Mouse (Mus musculus) colon, adult 2 months (tissue): ENCODE measurements around the gene B4galt7. TPM values are rescaled to one million over a fixed set of nuclear protein-coding genes. Genes with fewer than 3 reads are reported as not detected.

Experiments
- polyA plus RNA-seq: library from polyadenylated mRNA; depleted of rRNA; stranded (reverse); fragments of >200 nt; gene quantifications from 2 replicates; pipeline ENCODE4 v1.2.3, GENCODE M21; 2012; rRNA removed

B4galt7 gene
- polyA plus RNA-seq, result 26.1 and 27.8 TPM in 2 replicates

GRCm38 (mm10) chr13:55599566-55600540 is at the start of gene B4galt7:
B4galt7 (plus strand) TSS chr13:55599896.

DNA sequence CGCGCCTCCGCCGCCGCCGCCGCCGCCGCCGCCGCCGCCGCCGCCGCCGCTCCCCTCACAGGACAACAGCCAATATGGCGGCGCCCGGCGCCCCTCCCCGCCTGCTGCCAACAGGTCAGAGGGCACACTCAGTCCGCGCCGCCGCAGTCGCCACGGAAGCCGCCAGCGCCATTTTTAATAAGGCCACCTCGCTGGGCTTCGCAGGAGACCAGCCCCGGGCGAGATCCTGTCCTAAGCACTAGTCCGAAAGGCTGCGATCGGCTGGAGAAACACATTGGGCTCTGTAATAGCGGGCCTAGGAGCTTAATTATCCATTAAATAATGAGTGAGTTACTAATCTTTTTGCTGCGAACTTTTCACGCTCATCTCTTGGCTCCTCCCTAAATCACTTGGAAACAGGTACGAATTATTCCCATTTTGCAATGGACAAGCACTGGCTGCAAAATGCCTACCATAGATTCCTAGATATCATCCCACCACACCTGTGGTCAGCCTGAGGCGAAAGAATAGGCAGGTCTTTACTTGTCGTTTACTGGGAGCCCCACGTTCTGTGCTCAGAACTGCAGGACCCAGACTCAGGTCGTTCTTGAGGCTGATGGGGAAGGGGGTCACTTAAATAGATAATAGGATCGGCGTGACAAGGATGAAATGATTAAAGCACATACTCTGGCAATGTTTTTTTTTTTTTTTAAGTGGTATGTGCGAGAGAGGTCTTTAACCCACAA is 28.5 kb upstream of the B4galt7 start, which contains the start of gene Fam193b:
Gene Fam193b, minus strand, starts transcription at position 94 of the 725 bp plus-strand sequence.

DNA sequence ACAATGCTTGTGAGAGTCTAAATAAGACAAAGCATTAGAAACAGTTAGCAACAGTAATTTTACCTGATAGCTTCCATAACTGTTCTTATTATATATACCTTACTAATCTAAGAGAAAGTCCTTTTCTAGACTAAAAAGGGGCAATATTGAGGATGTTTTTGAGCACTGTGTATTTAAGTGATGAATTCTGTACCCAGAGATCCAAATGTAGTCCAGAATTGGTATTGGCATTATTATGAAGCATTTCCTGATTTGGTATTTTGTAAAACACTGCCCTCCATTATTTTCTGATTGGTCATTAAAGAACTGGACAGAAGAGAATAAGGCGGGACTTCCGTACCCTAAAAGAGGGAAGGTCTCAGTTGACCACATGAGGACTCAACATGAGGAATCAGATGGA is 26.3 kb upstream of the B4galt7 start, which contains the start of gene Tmed9:
Gene Tmed9, plus strand, starts transcription at position 301 of the 400 bp plus-strand sequence.

DNA sequence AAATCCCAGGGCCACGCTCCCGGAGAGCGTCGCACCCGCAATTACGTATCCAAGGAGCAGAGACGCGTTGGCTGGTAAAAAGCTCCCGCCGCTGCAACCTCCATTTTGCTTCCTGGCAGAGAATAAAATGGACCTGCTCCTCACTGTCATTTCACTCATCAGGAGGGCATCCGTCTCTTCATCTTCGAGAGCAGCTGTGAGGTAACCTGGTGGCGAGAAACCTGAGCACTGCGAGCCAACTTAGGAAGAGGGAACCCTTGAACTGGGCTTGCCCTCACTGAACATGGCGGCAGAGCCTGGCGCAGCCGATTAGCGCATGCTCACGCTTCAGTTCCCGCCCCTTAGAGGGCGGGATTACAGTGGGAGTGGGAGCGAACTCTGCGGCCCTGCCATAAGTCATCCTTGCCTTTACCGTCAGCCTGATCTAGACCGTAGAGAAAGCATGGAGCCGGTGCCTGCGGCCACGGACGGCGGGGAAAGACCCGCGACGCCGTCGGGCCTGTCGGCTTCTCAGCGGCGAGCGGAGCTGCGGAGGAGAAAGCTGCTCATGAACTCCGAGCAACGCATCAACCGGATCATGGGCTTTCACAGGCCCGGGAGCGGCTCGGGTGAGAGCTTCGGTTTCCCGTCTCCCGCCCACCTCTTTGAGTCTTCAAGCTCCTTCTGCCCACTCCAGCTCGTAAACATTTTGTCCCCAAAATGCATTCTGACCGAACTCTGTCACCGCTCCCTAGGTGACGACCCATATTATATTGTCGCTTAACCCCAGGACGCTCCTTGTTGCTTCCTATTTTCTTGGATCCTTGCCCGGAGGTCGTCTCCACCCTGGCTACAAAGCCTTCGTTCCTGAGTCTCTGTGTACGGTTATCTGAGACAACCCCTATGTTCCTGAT is 23.2 kb downstream of the B4galt7 start, which contains the start of gene Caml:
Gene Caml, plus strand, starts transcription at position 357 of the 893 bp plus-strand sequence.

GRCm38 (mm10) chr13:55634639-55635127 is 35.0 kb downstream of the B4galt7 start, which contains the start of gene Ddx46:
Ddx46 (plus strand) TSS chr13:55635027.

Other genes starting within 250 kb of the B4galt7 start
- gene Lman2, start 237.1 kb upstream of the B4galt7 start, polyA plus RNA-seq, result 99.2 and 117 TPM in 2 replicates
- 4.9 and 5.9 TPM in 2 replicates for gene Rgs14, start 230.2 kb upstream of the B4galt7 start, polyA plus RNA-seq
- 1.0 and 1.6 TPM in 2 replicates for gene Slc34a1, start 201.7 kb upstream of the B4galt7 start, polyA plus RNA-seq
- gene Pfn3, start 184.7 kb upstream of the B4galt7 start, polyA plus RNA-seq, result not detected in 2 replicates
- 0.40 and 0.46 TPM in 2 replicates for gene F12, start 173.1 kb upstream of the B4galt7 start, polyA plus RNA-seq
- 66.0 and 66.1 TPM in 2 replicates for gene Grk6, start 154.8 kb upstream of the B4galt7 start, polyA plus RNA-seq
- gene Prr7, start 135.6 kb upstream of the B4galt7 start, polyA plus RNA-seq, result 9.9 and 10.6 TPM in 2 replicates
- gene Dbn1, start 111.8 kb upstream of the B4galt7 start, polyA plus RNA-seq, result 36.7 and 36.9 TPM in 2 replicates
- gene Pdlim7, start 86.2 kb upstream of the B4galt7 start, polyA plus RNA-seq, result 178 and 184 TPM in 2 replicates
- gene Dok3, start 70.6 kb upstream of the B4galt7 start, polyA plus RNA-seq, result 16.3 and 16.8 TPM in 2 replicates
- 66.3 and 71.4 TPM in 2 replicates for gene Ddx41, start 63.2 kb upstream of the B4galt7 start, polyA plus RNA-seq
- gene Fam193b, start 28.8 kb upstream of the B4galt7 start, polyA plus RNA-seq, result 87.1 and 98.0 TPM in 2 replicates
- gene Tmed9, start 26.2 kb upstream of the B4galt7 start, polyA plus RNA-seq, result 65.8 and 80.9 TPM in 2 replicates
- gene Caml, start 23.1 kb downstream of the B4galt7 start, polyA plus RNA-seq, result 13.5 and 15.2 TPM in 2 replicates
- gene Ddx46, start 35.1 kb downstream of the B4galt7 start, polyA plus RNA-seq, result 7.7 and 7.9 TPM in 2 replicates
- 14.3 and 17.9 TPM in 2 replicates for gene B230219D22Rik, start 93.2 kb downstream of the B4galt7 start, polyA plus RNA-seq
- gene Txndc15, start 114.8 kb downstream of the B4galt7 start, polyA plus RNA-seq, result 41.7 and 46.7 TPM in 2 replicates
- 18.6 and 34.2 TPM in 2 replicates for gene Pcbd2, start 127.5 kb downstream of the B4galt7 start, polyA plus RNA-seq
- not detected in 2 replicates for gene Catsper3, start 184.7 kb downstream of the B4galt7 start, polyA plus RNA-seq
- 41.9 and 52.7 TPM in 2 replicates for gene Pitx1, start 236.3 kb downstream of the B4galt7 start, polyA plus RNA-seq